Mouse (Mus musculus) megakaryocyte-erythroid progenitor cell, adult 5-6 weeks (primary cell): Measurements from ENCODE around the gene Mpnd. TPM values are rescaled to one million over a fixed set of nuclear protein-coding genes. Genes with fewer than 3 reads are reported as not detected.

Source experiments
- ATAC-seq: replicated peaks from 2 replicates; pipeline ENCODE4 v1.8.0; 2016; ENCODE audit warnings: mild to moderate bottlenecking, inconsistent platforms; ENCODE audit not compliant: severe bottlenecking, poor library complexity, low FRiP score, low TSS enrichment
- total RNA-seq, 2 experiments: library from RNA; stranded (forward) in 1 of 2; stranded (reverse) in 1 of 2; fragments of 200-1000, 215-1000 nt in 1 of 2; fragments of >200 nt in 1 of 2; fragmentation: Nextera tagmentation in 1 of 2; gene quantifications; 2 replicates each; pipeline ENCODE4 v1.2.3; 2014 to 2017

Mpnd gene
- total RNA-seq, 2 experiments from 2014 or later: 2.1 to 12.1 TPM

GRCm38 (mm10) chr17:56016793-56017785 is 11.6 kb downstream of the Mpnd start:
- ATAC-seq: no peak

GRCm38 (mm10) chr17:56017848-56018247 is 12.3 kb downstream of the Mpnd start:
- ATAC-seq: no peak

GRCm38 (mm10) chr17:56018347-56019131 is 13.0 kb downstream of the Mpnd start:
- peak; percentile 42 for ATAC-seq

GRCm38 (mm10) chr17:56020400-56021084 is 15.0 kb downstream of the Mpnd start:
- ATAC-seq: no peak

GRCm38 (mm10) chr17:56021161-56021910 is 15.8 kb downstream of the Mpnd start:
- ATAC-seq: no peak

DNA sequence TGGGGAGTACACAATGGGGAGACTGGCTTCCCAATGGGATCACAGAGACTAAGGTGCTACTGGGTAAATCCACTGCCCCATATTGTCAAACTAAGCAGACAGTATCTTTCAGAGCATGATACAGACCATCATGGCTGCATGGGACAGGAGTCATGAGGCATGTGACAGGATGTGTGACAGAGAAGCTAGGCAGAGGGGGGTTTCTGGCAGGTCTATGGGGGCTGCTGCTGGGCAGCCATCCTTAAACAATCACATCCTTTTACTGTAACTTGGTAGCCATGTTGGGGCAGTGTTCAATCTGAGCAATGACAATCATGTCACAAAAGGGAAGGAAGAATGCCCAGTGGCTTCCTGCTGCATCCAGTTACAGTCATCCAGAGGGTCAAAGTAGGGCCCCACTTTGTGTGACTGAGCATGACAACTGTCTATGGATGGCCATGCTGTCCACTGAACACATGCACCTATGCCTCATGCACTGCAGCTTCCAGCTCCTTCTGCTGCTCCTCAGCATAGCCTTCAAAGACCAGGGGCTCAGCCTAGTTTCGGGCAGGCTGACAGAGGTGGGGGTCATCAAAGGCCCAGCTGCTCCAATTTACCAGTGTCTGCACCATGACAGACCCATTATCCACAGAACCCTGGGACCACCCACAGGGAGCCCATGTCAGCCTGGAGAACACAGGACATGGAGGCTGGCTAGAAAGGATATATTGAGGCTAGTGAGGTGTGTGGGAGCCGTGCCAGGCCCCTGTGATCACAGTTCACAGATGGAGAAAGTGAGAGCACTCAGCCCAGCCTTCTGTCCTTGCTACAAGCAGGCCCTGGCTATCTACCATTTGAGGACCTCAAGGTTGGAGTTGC is 16.8 kb downstream of the Mpnd start:
- no peak for ATAC-seq

DNA sequence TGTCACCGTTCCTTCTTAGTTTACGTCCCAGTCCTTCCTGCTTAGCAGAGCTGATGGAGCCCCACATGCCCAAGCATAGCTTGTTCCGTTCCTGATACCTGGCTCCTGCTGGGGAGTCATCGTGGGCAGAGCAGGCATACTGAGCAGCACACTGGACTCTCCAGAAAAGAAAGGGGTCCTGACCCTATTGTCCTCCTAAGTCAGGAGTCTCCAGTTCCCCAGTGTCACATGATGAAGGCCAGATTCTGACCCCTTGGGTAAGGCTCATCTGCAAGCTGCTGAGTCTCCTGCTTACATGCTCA is 17.4 kb downstream of the Mpnd start:
- no peak for ATAC-seq

DNA sequence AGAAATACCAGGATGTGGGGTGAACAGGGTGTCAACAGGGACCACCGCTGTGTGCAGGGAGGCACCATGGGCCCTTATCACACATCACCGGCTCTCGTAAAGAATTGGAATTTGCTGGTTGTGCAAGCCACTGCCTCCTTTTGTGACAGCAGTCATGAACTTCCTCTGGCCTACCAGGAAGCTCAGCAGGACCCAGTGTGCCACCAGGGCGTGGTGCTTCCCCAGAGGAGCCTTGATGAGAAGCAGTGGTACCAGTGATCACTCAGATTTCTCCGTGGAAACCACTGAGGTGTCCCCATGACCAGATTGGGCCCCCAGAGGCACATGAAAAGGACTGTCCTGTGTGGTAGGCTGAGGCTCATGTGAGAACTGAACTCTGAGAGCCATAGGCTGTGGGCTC is 17.9 kb downstream of the Mpnd start:
- ATAC-seq: no peak

- ATAC-seq: no peak
These were observed 19.0 kb downstream of the Mpnd start for GRCm38 (mm10) chr17:56024476-56024875.

DNA sequence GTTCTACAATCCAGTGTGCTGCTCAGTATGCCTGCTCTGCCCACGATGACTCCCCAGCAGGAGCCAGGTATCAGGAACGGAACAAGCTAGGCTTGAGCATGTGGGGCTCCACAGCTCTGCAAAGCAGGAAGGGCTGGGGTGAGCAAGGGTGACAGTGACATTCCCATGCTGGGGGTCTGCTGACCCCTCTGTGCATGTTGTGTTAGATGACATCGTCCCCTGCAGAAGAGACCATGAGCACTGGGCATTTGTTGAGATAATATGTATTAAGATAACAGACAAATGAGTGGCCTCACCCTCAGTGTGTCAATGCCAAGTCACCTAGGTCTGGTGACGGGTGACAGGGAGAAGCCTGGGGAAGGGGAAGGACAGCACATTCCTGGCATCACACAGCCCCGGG is 19.4 kb downstream of the Mpnd start:
- no peak for ATAC-seq

GRCm38 (mm10) chr17:56026303-56026702 is 20.8 kb downstream of the Mpnd start:
- ATAC-seq: no peak

DNA sequence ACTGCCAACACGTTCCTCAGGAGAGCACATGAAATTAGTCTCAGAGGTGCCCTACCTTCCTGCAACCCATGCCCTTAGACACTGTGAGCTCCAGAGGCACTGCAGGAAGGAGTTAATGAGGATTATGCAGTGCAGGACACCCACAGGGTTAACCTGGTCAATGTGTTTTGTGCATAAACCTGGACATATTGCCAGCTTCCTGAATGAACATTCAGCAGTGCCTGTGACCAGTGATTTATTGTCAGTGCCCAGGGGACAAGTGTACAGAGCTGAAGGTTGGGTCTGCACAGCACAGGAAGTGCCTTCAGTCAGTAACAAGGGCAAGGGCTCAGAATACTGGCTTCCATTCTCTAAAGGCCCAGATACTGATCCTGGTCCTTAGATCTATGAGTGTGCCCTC is 21.4 kb downstream of the Mpnd start:
- ATAC-seq: no peak

DNA sequence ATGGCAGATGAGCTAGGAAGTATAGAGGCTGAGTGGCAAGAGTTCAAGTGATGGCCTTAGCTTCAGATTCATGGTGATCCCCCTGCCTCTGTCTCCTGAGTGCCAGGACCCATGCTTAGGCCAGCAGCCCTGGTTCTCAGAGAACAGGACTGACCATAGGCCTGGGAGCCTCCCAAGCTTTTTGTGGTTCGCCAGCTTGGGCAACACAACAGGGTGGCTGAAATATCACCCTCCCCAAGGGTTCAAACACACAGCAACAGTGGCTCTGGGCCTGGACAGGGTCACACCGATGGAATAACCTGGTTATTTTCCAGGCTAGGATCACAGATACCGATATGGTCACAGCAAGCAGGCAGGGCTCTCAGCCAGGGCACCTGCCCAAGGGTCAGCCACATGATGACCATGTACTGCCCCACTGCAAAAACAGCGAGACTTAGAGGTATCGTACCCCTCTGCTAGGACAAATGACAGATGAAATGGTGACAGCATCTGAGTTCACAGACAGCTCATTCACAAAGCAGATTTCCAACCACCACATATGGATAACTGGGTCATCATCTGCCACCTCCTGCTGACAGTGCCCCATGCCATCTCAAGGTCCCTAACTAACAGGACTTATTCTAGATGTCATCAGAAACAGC is 22.4 kb downstream of the Mpnd start:
- ATAC-seq: no peak

GRCm38 (mm10) chr17:56030238-56030870 is 24.8 kb downstream of the Mpnd start:
- peak; percentile 1 for ATAC-seq

GRCm38 (mm10) chr17:56030919-56031318 is 25.4 kb downstream of the Mpnd start:
- peak; percentile 73 for ATAC-seq

- no peak for ATAC-seq
These were observed 25.9 kb downstream of the Mpnd start for GRCm38 (mm10) chr17:56031431-56031830.

- ATAC-seq: no peak
These were observed 26.7 kb downstream of the Mpnd start for GRCm38 (mm10) chr17:56032127-56032733.
